Mouse (Mus musculus): Measurements from ENCODE around the gene Galnt15.

GRCm38 (mm10) chr14:32053895-32054294 lies 25.1 kb downstream of the Galnt15 start:
- TF ChIP-seq POLR2A (IDR thresholded peaks at IDR 0.05; ENCODE audit: control insufficient read depth, low read depth, low read length) (no peak), CTCF (IDR thresholded peaks at IDR 0.05; ENCODE audit: control insufficient read depth, insufficient read depth, insufficient replicate concordance, low read depth, low read length) (no peak)

Measured in testis, adult 2 months (tissue).